Mouse (Mus musculus): ENCODE results near the gene Aldh3b3.

Gene Aldh3b3

DNA sequence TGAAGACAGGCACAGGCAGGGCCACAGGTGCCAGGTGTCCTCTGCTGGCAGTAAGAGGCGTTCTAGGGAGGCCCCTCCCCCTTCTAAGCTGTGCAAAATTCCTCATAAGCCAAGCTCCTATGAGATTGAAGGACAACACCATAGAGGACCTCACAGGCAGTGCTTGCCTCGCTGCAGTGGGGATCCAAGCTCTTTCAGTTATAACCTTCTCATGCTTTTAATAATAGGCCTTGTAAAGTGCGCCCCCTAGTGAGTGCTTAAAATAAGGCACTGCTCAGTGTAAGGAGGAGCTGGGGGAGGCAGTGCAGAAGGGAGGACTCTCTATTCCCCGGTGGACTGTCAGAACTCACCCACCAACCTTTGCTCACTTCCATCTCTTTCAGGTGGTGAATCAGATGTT, 21.9 kb downstream of the Aldh3b3 start:
- 15% methylated on average over 4 of the region's 4 CpGs for WGBS

DNA sequence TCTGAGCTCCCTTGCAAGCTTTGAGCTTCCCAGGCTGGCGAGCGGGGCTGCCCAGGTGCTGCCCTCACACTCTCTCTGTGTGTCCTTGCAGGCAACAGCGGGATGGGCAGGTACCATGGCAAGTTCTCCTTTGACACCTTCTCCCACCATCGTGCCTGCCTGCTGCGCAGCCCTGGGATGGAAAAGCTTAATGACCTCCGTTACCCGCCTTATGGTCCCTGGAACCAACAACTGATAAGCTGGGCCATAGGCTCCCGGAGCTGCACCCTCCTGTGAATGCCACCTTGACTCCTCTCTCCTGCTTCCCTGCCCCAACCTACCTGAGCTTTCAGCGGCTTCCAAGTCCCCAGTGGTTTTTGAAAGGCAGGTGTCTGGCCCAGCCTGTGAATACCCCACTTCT, 22.5 kb downstream of the Aldh3b3 start:
- 85% methylated on average over 9 of the region's 9 CpGs for WGBS

DNA sequence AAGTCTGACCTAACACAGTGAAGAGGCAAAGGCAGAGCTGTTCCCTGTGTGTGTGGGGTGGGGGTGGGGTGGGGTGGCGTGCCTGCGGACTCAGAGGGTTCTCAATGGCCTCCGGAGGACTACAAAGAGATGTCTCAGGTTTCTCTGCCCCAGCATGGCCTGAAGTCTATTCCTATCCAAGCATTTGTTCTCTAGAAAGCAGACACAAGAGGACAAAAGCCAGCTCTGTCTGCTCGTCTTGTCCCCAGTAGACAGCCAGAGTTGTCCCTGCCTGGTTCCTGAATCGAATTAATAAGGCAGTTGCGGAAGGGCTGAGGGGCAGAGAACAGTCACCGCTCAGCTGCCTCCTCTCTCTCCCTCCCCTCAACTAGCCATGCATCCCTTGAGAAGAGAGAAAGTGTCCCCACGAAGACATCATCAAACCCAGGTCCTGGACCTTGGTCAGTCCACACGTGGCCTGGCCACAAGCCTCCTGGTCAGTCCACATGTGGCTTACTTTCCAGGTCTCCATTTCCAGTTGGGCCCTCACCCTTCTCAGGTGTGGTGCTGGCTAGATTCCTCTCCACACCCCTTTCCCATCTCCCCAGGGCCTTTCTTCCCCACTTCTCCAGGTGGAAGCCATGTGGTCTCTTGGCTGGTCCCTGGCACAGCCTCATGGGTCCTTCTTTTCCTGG, 25.2 kb downstream of the Aldh3b3 start:
- 59% methylated on average over 9 of the region's 9 CpGs for WGBS

DNA sequence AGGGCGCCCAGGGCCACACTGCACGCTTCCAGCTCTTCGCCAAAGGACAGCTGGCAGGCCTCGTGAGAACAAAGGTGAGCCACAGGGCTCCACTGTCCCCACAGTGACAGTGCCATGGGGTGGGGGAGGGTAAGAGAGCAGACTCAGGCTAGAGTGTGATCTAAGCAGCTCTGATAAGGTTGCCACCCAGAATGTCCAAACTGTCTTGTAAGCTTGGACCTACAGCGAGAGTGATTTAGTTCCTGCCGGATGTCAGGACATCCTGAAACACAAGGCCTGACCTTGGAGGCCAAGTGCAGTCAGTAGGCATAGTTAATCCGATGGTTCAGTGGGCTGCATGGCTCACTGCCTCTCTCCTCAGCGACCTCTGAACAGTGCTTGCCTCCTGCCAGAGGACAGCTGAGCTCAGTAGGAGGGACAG, 26.8 kb downstream of the Aldh3b3 start:
- 60% methylated on average over 8 of the region's 8 CpGs for WGBS

DNA sequence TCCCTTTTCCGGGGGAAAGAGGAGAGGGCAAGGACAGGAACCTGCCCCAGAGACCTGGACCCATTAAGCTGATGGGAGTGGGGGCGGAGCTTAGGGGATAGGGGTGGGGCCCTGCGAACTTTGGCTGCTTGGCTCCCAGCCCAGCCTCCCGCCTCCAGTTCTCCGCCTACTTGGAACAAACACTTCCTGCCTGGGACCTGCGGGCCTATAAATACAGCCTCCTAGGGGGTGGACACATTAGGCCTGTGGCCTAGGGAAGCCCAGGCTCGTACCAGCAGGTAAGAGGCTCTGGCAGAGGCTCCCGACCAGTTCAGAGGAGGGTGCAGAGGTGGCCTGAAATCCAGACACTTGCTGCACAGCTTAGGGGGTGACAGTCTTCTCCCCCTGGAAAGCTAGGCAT, 27.9 kb downstream of the Aldh3b3 start, which contains the start of gene Acy3:
TSS of gene Acy3 (plus strand) at position 237 of the 400 bp plus-strand sequence.
- 26% methylated on average over 8 of the region's 8 CpGs for WGBS

DNA sequence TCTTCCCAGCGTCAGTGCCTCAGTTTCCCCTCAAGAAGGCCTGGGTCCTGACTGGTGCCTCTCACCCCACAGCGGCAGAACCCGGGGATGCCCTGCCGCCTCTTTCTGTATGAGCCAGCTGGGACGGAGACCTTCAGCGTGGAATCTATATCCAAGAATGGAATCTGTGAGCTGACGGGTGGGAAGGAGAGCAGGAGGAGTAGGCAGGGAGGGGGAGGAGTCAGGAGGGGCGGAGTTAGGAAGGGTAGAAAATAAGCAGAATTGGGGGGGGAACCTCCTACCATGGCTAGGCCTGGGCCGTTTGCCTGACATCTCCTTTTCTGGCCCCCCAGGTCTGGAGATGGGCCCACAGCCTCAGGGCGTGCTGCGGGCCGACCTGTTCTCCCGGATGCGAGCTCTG, 29.6 kb downstream of the Aldh3b3 start:
- 87% methylated on average over 14 of the region's 14 CpGs for WGBS

DNA sequence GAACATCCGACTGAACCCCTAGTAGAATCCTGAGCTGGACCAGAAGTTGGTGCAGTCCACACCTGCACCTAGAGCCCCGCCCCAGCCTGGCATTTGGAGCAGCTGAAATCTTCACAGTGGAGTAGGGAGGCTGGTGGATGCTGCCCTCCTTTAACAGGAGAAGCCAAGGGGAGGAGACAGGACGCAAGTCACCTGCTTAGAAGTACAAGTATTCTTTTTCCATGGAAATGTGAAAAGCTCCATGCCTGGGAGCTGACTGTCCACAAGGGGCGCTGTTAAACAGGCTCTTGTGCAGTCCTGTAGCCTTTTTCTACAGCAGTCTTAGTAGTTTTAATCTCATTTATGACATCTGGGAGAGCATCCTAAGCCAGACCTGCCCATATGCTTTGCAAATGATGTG, 30.3 kb downstream of the Aldh3b3 start:
- WGBS = 93% methylated on average over 4 of the region's 4 CpGs

DNA sequence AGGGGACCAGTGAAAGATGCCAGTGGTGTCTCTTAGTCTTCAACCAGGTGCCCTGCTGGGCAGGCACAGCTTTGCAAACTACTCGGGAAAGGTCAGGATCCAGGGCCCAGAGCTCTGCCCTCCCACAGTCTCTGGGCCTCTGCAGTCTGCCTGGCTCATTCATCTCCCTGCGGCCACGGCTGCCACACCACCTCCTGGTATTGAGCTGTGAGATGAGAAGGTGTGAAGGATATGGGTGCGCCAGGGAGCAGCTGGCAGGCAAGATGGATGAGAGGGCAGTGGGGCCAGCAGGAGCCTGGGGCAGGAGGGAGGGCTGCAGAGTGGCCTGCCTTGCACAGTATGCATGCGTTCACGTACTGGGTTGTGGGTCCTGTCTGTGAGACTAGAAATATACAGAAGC, 32.4 kb downstream of the Aldh3b3 start:
- WGBS = 79% methylated on average over 6 of the region's 6 CpGs

DNA sequence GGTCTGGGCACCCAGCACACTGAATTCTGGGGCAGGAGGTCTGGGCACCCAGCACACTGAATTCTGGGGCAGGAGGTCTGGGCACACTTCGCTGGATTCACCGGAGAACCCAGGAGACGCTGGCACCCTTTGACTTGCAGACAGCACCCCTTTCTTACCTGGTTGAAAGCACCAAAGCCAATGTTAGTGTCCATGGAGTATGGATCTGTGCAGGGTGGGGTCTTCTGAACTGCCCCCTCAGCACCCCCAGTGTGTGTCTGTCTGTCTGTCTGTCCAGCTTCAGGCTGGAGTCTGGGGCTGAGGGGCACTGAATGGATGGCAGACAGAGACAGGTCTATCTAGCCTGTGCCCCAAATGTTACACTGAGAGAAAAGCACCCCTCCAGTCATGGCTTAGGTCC, 33.1 kb downstream of the Aldh3b3 start:
- WGBS = 94% methylated on average over 3 of the region's 3 CpGs

DNA sequence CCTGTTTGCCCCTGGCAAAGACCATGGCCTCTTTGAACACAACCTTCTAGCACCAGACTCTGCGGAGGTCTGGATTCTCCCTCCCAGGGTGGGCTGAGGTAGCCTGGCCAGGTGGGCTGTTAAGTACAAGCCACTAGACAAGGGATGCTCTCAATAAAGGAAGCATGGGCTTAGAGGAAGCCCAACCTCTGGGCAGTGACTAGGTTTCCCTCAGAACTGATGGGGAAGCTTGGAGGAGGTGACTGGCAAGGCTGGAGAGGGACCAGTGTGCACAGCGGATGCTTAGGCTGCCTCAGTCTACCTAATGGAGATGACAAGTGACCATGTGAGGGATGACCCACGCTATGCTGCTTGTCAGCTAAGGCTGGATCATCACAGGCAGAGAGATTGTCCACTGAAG, 33.5 kb downstream of the Aldh3b3 start:
- 92% methylated on average over 3 of the region's 3 CpGs for WGBS

DNA sequence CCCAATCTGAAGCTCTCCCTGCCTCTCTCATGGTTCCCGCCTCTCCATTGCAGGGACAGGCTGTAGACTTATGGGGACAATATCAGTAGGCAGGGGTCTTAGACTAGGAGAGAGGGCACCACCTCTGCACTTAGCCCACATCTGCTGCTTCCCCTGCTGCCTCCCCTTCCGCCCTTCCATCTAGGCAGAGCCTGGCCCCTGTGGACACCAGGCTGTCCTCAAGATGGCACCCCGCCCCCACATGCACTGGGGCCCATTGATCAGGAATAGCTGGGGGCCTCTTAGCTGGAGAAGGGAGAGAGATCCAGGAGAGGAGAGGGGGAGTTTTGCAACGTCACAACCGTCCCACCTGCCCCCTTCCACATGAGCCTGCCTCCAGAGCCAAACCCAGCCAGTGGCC, 34.0 kb downstream of the Aldh3b3 start, which contains the start of gene Tbx10:
TSS of gene Tbx10 (plus strand) at position 337 of the 400 bp plus-strand sequence.
- 72% methylated on average over 5 of the region's 5 CpGs for WGBS

DNA sequence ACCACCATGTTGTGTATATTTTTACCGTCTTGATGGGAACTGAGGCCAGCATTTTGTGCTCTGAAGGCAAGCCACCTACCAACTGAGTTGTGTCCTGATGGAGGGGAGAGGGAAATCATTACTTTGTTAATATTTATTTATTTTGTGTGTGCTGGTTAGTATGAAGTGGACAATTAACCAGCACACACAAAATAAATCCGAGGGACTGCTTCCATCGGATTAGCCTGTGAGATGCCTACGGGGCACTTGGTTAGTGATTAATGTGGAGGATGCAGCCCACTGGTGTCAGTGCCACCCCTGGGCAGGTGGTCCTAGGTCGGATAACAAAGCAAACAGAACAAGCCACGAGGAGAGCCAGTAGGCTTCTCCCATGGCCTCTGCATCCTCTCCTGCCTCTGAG, 36.5 kb downstream of the Aldh3b3 start:
- WGBS = 73% methylated on average over 6 of the region's 6 CpGs

DNA sequence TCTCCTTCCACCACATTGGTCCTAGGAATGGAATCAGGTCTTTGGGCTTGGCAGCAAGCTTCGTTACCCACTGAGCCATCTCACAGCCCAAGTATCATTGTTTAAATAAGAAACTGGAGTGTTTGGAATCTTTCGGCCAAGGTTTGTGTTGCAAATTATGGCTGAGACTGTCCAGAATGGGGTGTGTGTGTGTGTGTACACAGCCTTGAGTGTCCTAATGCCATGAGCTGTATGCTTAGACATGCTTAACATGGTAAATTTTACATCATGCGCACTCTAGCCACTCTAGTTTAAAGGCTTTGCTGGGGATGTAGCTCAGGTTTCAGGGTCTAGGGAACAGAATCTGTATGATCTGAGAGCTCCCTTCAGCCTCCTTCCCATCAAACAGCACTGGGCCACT, 37.1 kb downstream of the Aldh3b3 start:
- WGBS = 92% methylated on average over 3 of the region's 3 CpGs

DNA sequence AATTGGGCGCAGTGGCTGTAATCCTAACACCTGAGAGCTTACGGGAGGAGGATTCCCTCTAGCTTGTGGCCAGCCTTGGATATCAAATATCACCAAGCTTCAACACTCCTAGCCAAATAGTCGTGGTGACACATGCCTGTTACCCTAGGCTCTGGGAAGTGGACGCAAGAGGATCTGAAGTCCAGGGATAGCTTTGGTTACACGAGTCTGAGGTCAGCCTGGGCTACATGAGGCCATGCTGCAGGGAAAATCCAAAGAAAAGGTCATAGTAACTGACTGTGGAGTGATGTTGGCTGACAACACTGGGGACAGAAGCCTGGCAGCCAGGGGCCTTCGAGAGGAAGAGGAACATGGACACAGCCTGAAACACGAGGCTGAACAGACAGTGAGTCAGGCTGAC, 37.7 kb downstream of the Aldh3b3 start:
- 79% methylated on average over 7 of the region's 7 CpGs for WGBS

DNA sequence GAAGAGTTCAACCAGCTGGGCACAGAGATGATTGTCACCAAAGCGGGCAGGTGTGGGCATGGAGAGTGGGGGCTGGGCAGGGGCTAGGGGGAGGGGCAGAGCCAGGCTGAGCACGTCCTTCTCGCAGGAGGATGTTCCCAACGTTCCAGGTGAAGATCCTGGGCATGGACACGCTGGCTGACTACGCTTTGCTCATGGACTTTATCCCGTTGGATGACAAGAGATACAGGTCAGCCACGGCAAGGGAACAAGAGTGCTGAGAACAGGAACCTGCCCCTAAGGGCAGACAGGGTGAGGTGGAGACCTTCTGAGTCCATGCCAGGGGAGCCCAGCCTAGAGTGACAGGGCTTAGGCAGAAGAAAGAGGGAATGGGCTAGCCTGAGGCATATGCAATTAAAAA, 38.3 kb downstream of the Aldh3b3 start:
- 84% methylated on average over 8 of the region's 8 CpGs for WGBS

DNA sequence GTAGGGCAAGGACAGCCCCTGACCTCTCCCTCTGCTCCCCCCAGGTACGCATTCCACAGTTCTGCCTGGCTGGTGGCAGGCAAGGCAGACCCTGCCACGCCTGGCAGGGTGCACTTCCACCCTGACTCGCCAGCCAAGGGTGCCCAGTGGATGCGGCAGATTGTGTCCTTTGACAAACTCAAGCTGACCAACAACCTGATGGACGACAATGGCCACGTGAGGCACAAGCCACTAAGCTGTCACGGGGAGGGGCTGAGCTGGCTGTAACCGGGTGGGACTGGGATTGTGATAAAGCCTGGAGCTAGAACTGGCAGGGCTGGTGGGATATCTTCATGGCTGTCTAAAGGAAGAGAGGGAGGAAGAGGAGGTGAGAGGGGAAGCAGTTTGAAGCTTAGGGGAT, 38.8 kb downstream of the Aldh3b3 start:
- WGBS = 72% methylated on average over 8 of the region's 8 CpGs

DNA sequence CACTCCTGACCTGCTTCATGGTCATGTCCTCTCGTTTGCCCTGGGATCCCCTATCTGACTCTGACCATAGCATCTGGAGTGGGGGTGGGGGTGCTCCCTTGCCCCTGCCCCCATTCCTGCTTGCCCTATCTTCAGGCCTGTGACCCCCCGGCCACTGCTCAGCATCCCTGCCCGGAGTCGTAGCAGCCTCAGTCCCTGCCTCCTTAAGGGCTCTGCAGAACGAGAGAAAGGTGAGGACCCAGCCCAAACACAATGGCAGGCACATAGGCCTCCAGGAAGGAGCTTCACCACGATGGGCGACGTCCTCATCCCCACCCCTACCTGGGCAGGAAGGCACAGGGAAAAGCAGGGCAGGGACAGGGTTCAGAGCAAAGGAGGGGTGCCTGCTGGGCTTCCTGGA, 39.9 kb downstream of the Aldh3b3 start:
- 79% methylated on average over 8 of the region's 8 CpGs for WGBS

DNA sequence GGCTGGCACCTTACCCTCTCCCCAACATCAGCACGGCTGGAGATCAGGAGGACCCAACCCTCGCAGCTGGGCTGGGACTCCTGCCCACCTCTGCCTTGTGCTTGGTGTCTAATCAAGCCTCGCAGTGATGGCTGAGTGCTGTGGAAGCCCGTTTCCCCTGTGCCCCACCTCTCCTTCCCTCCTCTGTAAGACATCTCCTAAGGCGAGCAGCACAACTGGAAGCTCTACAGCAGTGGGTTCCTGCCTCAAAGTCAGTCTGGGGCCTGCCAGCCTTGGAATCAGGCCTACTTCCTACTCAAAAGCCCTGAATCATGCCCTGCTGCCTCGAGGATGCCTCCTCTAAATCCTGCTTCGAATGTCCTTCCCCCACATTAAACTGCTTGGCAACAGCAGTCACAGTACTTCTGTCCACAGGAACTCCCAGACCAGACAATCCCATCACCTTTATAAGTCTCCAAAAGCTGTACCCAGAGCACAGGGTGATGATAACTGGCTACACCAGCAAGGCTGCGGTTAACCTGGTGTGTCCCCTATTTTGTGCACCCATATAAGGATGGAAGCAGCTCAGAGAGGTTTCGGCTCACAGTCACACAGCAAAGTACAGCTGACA, 40.8 kb downstream of the Aldh3b3 start:
- 64% methylated on average over 9 of the region's 9 CpGs for WGBS

DNA sequence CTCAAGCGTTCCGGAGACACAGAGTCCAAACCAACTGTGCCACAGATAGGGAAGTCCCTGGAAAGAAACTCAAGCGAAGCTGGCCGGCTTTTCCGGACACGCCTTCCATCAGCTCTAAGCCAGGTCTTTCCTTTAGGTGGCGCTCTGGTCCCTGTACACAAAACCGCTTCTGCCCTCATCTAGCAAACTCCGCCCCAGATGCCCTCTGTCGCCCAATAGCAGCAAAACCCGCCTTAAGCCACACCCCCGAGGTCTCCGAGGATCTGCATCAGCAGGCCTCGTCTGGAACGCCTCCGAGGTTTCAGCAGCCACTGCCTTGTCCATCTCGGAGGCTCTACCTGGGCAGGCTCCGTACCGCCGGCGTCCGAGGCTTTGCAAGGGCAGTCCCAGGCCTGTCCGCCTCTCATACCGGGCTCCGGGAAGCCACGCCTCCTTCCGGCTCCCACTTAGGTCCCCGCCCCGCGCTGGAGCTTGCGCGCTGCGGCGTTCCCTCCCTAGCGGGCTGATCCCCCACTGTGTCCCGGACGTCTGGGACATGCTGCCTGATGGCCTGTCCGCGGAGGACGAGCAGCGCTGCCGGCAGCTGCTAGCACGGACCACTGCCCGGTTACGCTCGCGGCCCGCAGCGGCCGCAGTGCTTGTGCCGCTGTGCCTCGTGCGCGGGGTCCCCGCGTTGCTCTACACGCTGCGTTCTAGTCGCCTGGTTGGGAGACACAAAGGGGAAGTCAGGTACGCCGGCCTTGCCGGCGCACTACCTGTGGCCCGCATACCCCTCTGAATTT, 41.9 kb downstream of the Aldh3b3 start, which contains the start of the genes Nudt8 and Gm49405:
TSS of gene Nudt8 (plus strand) at position 462 of the 782 bp plus-strand sequence.
TSS of gene Gm49405 (plus strand) at position 508 of the 782 bp plus-strand sequence.
- under 1% methylated on average over 64 of the region's 64 CpGs for WGBS

DNA sequence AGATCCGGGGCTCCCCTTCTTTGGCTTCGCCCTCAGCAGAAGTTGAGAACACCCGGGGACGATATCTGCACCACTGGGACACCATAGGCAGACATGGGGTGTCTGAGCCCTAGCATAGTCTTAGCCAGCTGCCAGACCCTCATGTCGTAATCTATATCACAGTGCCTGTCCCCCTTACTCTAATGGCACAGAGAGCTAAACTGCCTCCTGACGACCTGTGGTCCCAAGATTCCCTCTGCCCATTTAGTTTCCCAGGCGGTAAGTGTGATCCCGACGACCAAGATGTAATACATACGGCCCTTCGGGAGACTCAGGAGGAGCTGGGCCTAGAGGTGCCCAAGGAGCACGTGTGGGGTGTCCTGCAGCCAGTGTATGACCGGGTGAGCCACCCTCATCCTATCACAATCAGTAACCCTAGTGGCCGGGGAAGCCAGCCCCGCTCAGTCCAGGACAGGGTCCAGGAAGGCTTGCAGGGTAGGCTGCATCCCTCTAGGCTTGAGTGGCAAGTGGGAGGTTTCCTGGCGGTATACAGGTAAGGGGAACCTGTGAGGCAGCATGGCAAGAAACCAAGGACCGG, 42.6 kb downstream of the Aldh3b3 start:
- 24% methylated on average over 17 of the region's 17 CpGs for WGBS

DNA sequence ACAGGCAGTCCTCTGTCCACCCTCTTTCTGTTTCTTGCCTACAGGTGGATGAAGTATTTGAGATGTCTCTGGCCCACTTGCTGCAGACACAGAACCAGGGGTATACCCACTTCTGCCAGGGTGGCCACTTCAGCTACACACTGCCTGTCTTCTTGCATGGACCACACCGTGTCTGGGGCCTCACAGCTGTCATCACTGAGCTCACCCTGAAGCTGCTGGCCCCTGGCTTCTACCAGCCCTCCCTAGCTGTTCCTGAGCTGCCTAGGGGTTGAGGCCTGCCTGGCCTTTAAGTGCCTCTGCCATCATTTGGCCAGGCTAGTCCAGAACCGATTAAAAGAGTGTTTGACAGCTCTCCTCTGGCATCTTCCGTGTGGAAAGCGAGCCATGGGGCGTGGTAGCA, 43.3 kb downstream of the Aldh3b3 start:
- WGBS = 87% methylated on average over 5 of the region's 5 CpGs

DNA sequence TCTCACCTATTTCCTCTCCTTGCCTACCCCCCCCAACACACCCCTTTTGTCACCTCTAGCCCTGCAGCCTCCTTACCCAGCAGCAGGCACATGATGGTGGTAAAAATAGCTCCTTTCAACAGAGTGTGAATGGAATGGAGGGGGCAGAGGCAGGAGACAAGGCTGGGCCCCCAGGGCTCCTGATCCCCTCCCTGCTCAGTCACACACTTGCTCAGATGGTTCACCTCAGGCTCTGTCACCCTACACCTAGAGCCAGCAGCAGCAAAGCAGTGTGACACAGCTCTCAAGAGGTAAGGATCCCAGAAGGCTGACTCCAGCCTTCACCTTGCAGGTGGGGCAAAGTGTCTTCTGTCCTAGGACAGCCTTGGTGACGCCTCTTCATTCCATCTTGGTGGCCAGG, 44.7 kb downstream of the Aldh3b3 start, which contains the start of gene Doc2g:
TSS of gene Doc2g (plus strand) at position 202 of the 400 bp plus-strand sequence.
- WGBS = 93% methylated on average over 1 of the region's 1 CpGs
